Mouse (Mus musculus): ENCODE measurements at regions not wholly inside any gene's neighbourhood (a gene's known extent, or its start where the extent isn't known, plus 50 kb on each side); places are given as distances from the start of the nearest gene placed in this dataset.

DNA sequence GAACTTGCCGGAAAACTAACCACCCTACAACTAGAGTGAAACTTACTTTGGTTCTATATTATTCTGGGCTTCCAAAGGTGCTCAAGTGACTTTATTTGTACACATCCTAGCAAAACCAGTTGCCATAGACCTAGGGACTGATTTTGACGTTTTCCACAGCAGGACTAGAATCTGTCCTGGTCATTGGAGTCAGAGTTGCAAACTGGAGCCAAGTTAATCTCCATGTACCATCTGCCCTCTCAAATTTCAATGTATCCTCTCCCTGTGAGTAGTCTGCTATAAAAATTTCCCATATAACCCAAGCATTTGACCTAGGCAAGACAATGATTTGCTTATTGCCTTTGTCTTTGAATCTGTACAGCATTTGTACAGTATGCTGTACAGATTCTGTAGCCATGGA is 252.4 kb downstream of the 9330182O14Rik start:
- no peak for TF ChIP-seq CTCF (IDR thresholded peaks at IDR 0.05; ENCODE audit: low read depth)
- Histone ChIP-seq H3K4me3 (replicated peaks; ENCODE audit: low read depth, low read length) (no peak overlapping the region), H3K9ac (ENCODE audit: low read depth, low read length) (no peak overlapping the region), H3K4me1 (replicated peaks; ENCODE audit: insufficient read depth, low read length) (no peaks in the 10 kb centered on the region), H3K27me3 (ENCODE audit: insufficient read depth, low read length) (no peaks in the 10 kb centered on the region), H3K27ac (no peak overlapping the region), H3K36me3 (ENCODE audit: insufficient read depth, low read length) (no peaks in the 10 kb centered on the region), H3K9me3 (replicated peaks; ENCODE audit: low read length) (no peaks in the 10 kb centered on the region), H3K4me2 (ENCODE audit: low read length) (no peak overlapping the region)
- DNase-seq (ENCODE audit: low spot score), result no peak
- ATAC-seq (replicated peaks; ENCODE audit: low FRiP score, low read depth), result no peak
- 80% methylated on average over 2 of the region's 2 CpGs for WGBS

DNA sequence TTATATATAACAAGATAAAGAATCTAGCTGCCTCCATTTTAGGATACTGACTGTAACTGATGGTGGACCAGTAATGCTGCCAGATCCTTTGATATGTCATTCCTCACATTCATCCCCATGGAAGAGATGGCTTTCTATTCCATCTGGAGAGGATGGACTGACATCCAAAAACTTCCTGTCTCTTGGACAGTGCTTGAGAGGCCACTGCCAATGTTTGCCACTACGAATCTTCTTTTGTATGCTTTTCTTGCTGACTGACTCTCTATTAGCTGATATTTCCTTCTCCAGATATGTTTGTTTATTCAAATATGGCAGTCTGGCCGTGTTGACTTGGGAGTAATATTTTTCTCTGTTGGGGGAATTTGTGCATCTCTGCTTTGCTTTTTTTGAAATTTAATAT is 253.6 kb downstream of the 9330182O14Rik start:
- 60% methylated on average over 2 of the region's 2 CpGs for WGBS
- H3K36me3 ChIP-seq (ENCODE audit: insufficient read depth, low read length), result no peaks in the 10 kb centered on the region
- no peak for ATAC-seq (replicated peaks; ENCODE audit: low FRiP score, low read depth)

DNA sequence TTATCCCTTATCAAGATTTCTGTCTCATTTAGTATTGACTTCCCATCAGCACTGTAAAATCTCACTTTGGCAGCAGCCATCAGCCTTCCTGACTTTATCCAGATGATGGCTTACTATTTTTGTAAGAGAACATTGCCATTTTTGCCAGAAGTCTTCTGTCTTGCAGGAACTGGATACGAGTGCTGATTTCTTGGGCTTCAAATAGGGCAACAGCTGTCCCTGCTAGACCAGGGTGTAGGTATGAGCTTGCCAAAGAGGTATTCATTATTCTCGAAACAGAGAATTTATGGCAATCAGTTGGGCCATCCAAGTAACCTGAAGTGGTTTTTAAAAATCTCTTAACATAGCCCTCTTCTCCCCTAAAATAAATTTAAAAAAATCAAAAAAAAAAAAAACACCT is 254.6 kb downstream of the 9330182O14Rik start:
- WGBS, result 79% methylated on average over 2 of the region's 2 CpGs
- H3K4me1 ChIP-seq (replicated peaks; ENCODE audit: insufficient read depth, low read length), result no peaks in the 10 kb centered on the region
- ATAC-seq (replicated peaks; ENCODE audit: low FRiP score, low read depth) (no peak), DNase-seq (ENCODE audit: low spot score) (no peak)
- H3K27ac ChIP-seq, result no peak overlapping the region
- H3K9me3 ChIP-seq (replicated peaks; ENCODE audit: low read length), result no peaks in the 10 kb centered on the region
- H3K4me2 ChIP-seq (ENCODE audit: low read length), result no peak overlapping the region
- no peak overlapping the region for H3K4me3 ChIP-seq (replicated peaks; ENCODE audit: low read depth, low read length)
- no peak overlapping the region for H3K9ac ChIP-seq (ENCODE audit: low read depth, low read length)
- TF ChIP-seq CTCF (IDR thresholded peaks at IDR 0.05; ENCODE audit: low read depth), result no peak
- H3K36me3 ChIP-seq (ENCODE audit: insufficient read depth, low read length), result no peaks in the 10 kb centered on the region
- H3K27me3 ChIP-seq (ENCODE audit: insufficient read depth, low read length), result no peaks in the 10 kb centered on the region

More for the DNA sequence above, 253.6 kb downstream of the 9330182O14Rik start:
- H3K27me3 ChIP-seq (ENCODE audit: insufficient read depth, low read length), result no peaks in the 10 kb centered on the region
- H3K4me1 ChIP-seq (replicated peaks; ENCODE audit: insufficient read depth, low read length), result no peaks in the 10 kb centered on the region
- no peak overlapping the region for H3K4me3 ChIP-seq (replicated peaks; ENCODE audit: low read depth, low read length)
- no peak for TF ChIP-seq CTCF (IDR thresholded peaks at IDR 0.05; ENCODE audit: low read depth)
- DNase-seq (ENCODE audit: low spot score), result no peak
- no peaks in the 10 kb centered on the region for H3K9me3 ChIP-seq (replicated peaks; ENCODE audit: low read length)
- H3K27ac ChIP-seq, result no peak overlapping the region
- no peak overlapping the region for H3K9ac ChIP-seq (ENCODE audit: low read depth, low read length)
- H3K4me2 ChIP-seq (ENCODE audit: low read length), result no peak overlapping the region

DNA sequence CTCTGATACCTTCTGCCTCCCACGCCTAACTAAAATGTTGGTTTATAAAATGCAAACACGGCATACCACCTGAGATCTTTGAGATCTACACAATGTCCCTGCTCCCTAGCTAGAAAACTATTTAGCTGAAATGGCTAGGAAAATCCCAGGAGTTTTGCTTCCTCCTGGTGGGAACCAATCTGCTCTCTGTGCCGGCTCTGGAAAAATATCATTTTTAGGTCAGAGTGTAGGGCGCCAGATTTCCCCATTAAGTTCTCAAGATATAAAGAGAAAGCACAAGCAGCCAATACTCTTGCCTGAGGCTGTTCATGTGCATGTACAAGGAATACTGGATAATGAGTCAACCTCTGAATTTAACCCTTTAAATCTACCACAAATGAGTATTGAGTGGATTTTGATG is 301.0 kb downstream of the 9330182O14Rik start:
- 85% methylated on average over 4 of the region's 4 CpGs for WGBS
- Histone ChIP-seq H3K27ac (no peak overlapping the region), H3K27me3 (ENCODE audit: insufficient read depth, low read length) (no peaks in the 10 kb centered on the region), H3K36me3 (ENCODE audit: insufficient read depth, low read length) (no peaks in the 10 kb centered on the region), H3K4me2 (ENCODE audit: low read length) (no peak overlapping the region), H3K4me1 (replicated peaks; ENCODE audit: insufficient read depth, low read length) (no peaks in the 10 kb centered on the region), H3K4me3 (replicated peaks; ENCODE audit: low read depth, low read length) (no peak overlapping the region), H3K9me3 (replicated peaks; ENCODE audit: low read length) (no peaks in the 10 kb centered on the region), H3K9ac (ENCODE audit: low read depth, low read length) (no peak overlapping the region)
- TF ChIP-seq CTCF (IDR thresholded peaks at IDR 0.05; ENCODE audit: low read depth), result no peak
- DNase-seq (ENCODE audit: low spot score) (no peak), ATAC-seq (replicated peaks; ENCODE audit: low FRiP score, low read depth) (no peak)

DNA sequence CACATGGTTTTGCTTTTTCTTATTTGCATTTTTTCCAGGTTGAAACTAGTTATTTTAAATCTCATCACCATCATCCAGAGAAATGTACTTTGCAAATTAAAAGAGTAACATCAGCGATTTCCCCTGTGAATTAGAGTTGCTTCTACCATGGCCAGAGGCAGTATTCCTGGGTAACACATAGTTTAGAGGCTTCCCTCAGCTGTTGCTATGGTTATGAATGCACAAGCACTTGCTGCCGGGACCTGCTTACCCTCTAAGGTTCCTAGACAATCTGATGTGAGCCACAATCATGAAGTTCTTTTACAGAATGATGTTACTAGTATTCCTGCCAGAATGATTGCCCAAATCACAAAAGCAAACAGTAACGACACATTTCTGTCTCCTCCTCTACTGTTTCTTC is 302.5 kb downstream of the 9330182O14Rik start:
- Histone ChIP-seq H3K27ac (no peak overlapping the region), H3K4me1 (replicated peaks; ENCODE audit: insufficient read depth, low read length) (no peaks in the 10 kb centered on the region), H3K27me3 (ENCODE audit: insufficient read depth, low read length) (no peaks in the 10 kb centered on the region), H3K9ac (ENCODE audit: low read depth, low read length) (no peak overlapping the region), H3K36me3 (ENCODE audit: insufficient read depth, low read length) (no peaks in the 10 kb centered on the region), H3K9me3 (replicated peaks; ENCODE audit: low read length) (no peaks in the 10 kb centered on the region), H3K4me3 (replicated peaks; ENCODE audit: low read depth, low read length) (no peak overlapping the region), H3K4me2 (ENCODE audit: low read length) (no peak overlapping the region)
- TF ChIP-seq CTCF (IDR thresholded peaks at IDR 0.05; ENCODE audit: low read depth), result no peak
- WGBS, result 64% methylated on average over 3 of the region's 3 CpGs
- DNase-seq (ENCODE audit: low spot score), result no peak
- no peak for ATAC-seq (replicated peaks; ENCODE audit: low FRiP score, low read depth)

DNA sequence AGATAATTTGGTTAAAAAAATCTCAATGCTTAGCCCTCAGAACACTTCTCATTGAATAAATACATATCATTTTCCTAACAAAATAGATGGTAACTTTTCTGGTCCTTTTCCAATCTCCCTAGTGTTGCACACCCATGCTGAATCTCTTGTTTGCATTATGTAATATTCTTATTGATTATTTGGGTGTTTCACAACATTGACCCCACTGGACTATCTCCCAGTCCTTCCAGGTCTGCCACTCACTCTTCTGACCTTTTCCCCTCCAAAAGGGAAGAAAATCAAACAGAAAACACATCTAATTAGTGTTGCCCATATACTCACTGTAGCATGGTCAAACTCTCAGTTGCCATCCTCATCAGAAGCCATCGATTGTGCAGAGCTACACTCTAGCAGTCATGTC is 305.7 kb downstream of the 9330182O14Rik start:
- no peak overlapping the region for H3K4me2 ChIP-seq (ENCODE audit: low read length)
- DNase-seq (ENCODE audit: low spot score) (no peak), ATAC-seq (replicated peaks; ENCODE audit: low FRiP score, low read depth) (no peak)
- no peak overlapping the region for H3K9ac ChIP-seq (ENCODE audit: low read depth, low read length)
- H3K27me3 ChIP-seq (ENCODE audit: insufficient read depth, low read length), result no peaks in the 10 kb centered on the region
- no peaks in the 10 kb centered on the region for H3K9me3 ChIP-seq (replicated peaks; ENCODE audit: low read length)
- TF ChIP-seq CTCF (IDR thresholded peaks at IDR 0.05; ENCODE audit: low read depth), result no peak
- H3K36me3 ChIP-seq (ENCODE audit: insufficient read depth, low read length), result no peaks in the 10 kb centered on the region
- H3K4me3 ChIP-seq (replicated peaks; ENCODE audit: low read depth, low read length), result no peak overlapping the region
- H3K27ac ChIP-seq, result no peak overlapping the region
- 97% methylated on average over 1 of the region's 1 CpGs for WGBS
- H3K4me1 ChIP-seq (replicated peaks; ENCODE audit: insufficient read depth, low read length), result no peaks in the 10 kb centered on the region

DNA sequence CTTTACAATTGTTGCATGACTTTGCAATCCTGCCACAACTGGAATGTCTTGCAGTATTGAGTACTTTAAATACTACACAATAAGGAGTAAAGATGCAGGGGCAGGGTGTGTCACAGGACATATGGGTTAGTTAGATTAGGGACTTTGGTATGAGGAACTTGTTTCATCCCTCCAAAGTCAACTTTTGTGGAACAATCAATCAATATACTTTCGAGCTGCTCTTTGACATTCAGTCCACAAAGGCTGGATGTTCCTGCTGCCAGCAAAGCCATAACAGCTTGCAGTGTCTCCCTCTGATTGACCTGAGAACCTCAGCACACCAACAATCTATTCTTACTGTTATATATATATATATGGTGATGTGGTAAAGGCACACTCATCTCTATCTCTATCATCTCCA is 314.5 kb downstream of the 9330182O14Rik start:
- Histone ChIP-seq H3K9me3 (replicated peaks; ENCODE audit: low read length) (no peaks in the 10 kb centered on the region), H3K27me3 (ENCODE audit: insufficient read depth, low read length) (no peaks in the 10 kb centered on the region), H3K27ac (no peak overlapping the region), H3K4me3 (replicated peaks; ENCODE audit: low read depth, low read length) (no peak overlapping the region), H3K4me2 (ENCODE audit: low read length) (no peak overlapping the region), H3K9ac (ENCODE audit: low read depth, low read length) (no peak overlapping the region), H3K36me3 (ENCODE audit: insufficient read depth, low read length) (no peaks in the 10 kb centered on the region), H3K4me1 (replicated peaks; ENCODE audit: insufficient read depth, low read length) (no peaks in the 10 kb centered on the region)
- DNase-seq (ENCODE audit: low spot score) (no peak), ATAC-seq (replicated peaks; ENCODE audit: low FRiP score, low read depth) (no peak)
- TF ChIP-seq CTCF (IDR thresholded peaks at IDR 0.05; ENCODE audit: low read depth), result no peak
- WGBS, result 80% methylated on average over 1 of the region's 1 CpGs
